Mouse (Mus musculus): ENCODE data around the gene Timm13. TPM values are rescaled to one million over a fixed set of nuclear protein-coding genes. Genes with fewer than 3 reads are reported as not detected.

The Timm13 gene
- polyA plus RNA-seq, 1 experiment: 199 TPM

DNA sequence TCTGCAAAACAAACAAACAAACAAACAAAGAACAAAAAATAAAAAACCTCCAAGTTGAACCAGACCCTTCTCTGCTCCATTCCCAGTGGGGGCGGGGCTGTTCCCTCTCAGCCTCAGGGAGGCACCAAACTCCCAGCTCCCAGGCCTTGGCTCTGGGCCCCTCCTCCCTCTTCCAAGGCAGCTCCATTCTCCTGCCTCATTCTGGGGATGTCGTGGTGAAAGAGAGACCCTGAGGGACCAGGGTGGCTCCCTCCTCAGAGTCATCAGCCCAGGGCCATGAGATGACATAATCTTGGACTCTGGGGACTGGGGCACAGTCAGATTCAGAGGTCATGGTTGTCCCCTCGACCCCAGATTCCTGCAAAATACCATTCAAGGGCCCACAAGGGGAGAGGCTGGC lies 24.2 kb downstream of the Timm13 start:
- WGBS: 29% methylated on average over 3 of the region's 3 CpGs
- DNase-seq (ENCODE audit: low read depth, low spot score): no peak

DNA sequence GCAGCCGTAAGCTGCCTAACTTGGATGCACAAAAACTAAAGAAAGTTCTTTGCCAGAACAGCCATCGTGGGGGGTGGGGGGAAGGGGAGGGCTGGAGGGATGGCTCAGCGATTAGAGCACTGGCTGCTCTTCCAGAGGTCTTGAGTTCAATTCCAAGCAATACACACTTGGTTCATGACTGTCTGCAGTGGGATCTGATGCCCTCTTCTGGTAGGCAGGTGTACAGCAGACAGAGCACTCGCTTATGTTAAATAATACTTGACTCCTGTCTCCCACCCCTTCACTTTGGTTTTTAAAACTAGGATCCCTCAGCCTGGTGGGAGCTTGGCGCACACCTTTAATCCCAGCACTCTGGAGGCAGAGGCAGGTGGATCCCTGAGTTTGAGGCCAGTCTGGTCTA lies 24.7 kb downstream of the Timm13 start:
- 26% methylated on average over 5 of the region's 5 CpGs for WGBS
- no peak for DNase-seq (ENCODE audit: low read depth, low spot score)

DNA sequence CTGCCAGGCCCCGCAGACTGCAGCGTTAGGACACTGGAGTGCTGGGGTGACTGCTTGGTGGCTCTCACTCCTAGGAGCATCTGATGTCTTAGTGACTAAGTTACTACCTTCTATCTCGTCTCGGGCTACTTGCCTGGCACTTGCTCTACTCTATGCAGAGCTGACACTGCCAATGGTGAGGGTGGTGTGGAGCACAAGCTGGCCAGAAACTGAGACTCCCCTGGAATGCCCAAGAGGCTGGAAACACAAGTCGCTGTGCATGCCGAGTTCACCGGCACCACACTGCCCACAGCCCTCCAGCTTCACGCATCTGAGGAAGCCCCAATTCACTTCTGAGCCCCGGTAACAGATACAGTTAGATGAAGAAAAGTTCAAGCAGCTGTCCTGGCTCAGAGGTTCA lies 26.7 kb downstream of the Timm13 start:
- DNase-seq (ENCODE audit: low read depth, low spot score): no peak
- WGBS: 77% methylated on average over 9 of the region's 9 CpGs

- DNase-seq (ENCODE audit: low read depth, low spot score): no peak
- 17% methylated on average over 9 of the region's 9 CpGs for WGBS
Observed at GRCm38 (mm10) chr10:80871581-80871980, 29.2 kb downstream of the Timm13 start, which contains the start of gene Tmprss9. Tmprss9 (plus strand) TSS chr10:80871848.

GRCm38 (mm10) chr10:80870993-80871392 lies 29.8 kb downstream of the Timm13 start:
- 34% methylated on average over 3 of the region's 6 CpGs for WGBS

GRCm38 (mm10) chr10:80864446-80864845 lies 36.3 kb downstream of the Timm13 start:
- WGBS: 89% methylated on average over 16 of the region's 16 CpGs
- no peak for DNase-seq (ENCODE audit: low read depth, low spot score)

More at GRCm38 (mm10) chr10:80870993-80871392, 29.8 kb downstream of the Timm13 start:
- DNase-seq (ENCODE audit: low read depth, low spot score): no peak

DNA sequence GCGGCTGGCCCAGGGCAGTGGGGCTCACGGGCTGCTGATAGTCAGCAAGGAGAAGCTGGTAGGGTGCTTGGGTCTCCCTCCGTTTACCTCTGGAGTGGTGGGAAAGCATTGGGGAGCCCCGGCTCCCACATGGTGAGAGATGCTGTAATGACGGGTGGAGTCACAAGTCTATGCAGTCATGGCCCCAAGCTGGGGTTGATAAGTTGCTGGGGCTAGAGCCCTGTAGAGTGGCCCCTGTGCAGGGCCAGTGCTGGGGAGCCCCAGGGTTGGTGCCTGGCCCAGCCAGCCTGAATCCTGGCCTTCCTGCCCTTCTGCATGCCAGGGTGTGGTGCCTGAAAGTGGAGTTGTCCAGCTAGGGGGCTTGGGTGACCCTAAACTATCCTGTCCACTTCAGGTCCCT lies 38.5 kb downstream of the Timm13 start:
- 92% methylated on average over 5 of the region's 5 CpGs for WGBS
- DNase-seq (ENCODE audit: low read depth, low spot score): no peak

GRCm38 (mm10) chr10:80858350-80858935 lies 42.3 kb downstream of the Timm13 start:
- 80% methylated on average over 7 of the region's 7 CpGs for WGBS
- DNase-seq (ENCODE audit: low read depth, low spot score): no peak

DNA sequence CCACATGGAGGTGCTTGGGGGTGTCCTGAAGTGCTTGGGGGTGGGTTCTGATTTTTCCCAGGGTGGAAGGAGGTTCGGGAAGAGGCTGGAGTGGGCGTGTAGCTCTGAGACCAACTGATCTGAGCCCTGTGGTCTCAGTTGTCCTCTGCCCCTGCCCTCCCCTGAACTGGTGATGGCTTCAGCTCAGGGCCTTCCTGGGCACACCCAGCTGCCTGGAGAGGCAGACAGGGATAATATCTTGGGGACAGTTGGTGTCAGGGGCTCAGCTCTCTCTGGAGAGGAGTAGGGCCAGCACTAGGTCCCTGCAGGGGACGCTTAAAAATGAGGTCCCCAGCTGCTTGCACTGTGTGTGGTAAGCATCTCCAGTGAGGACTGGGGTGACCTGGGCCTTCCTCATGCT lies 42.9 kb downstream of the Timm13 start:
- no peak for DNase-seq (ENCODE audit: low read depth, low spot score)
- WGBS: 79% methylated on average over 3 of the region's 3 CpGs

DNA sequence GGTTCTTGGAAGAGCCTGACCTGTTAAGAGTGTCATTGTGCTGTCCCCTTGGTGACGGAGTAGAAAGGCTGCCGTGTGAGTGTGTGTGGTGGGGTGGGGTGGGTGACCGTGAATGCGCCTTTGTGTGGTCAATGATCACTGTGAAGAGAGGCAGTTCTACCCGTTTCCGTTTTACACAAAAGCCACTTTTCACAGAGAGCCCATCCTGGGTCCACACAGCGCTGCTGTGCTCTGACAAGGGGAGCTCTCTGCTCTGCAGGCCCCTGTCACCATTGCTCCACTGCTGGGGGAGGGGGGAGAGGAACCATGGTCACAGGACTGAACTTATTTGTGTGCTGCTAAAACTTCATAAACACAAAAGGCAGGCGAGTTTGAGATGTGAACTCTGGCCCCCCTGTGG lies 43.4 kb downstream of the Timm13 start:
- no peak for DNase-seq (ENCODE audit: low read depth, low spot score)
- WGBS: 70% methylated on average over 8 of the region's 8 CpGs

DNA sequence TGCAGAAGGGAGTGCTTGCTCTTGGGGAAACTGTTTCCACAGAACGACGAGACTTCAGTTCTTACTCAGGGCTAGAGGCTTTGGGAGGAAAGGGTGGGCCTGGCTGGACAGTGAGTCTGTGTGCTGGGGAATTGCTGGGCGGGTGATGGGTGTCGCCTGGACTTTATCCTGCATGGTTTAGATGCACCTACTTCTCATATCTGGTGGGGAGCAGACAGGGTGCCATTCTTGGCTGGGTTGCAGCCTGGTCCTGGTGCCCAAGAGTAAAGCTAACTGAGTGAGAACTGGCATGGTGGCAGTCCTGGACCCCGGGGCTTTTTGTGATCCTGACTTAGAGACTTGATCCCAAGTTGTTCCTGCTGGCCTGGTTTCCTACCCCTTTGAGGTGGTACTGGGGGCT lies 43.9 kb downstream of the Timm13 start:
- no peak for DNase-seq (ENCODE audit: low read depth, low spot score)

GRCm38 (mm10) chr10:80856267-80856666 lies 44.5 kb downstream of the Timm13 start:
- WGBS: 49% methylated on average over 3 of the region's 3 CpGs
- no peak for DNase-seq (ENCODE audit: low read depth, low spot score)

More for the DNA sequence above, 43.9 kb downstream of the Timm13 start:
- 55% methylated on average over 5 of the region's 5 CpGs for WGBS

DNA sequence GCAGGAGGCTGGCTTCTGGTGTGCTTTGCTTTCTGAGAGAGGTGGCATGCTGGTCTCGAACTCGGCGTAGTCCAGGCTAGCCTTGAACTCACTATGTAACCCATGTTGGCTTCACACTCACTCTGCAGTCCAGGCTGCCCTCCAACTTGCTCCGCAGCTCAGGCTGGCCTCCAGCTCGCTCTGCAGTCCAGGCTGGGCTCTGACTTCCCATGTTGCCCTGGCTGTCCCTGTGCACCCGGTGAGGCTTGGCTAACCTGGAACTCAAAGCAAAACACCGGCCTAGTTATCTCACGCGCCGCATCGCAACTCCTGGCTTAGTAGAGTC lies 45.1 kb downstream of the Timm13 start:
- no peak for DNase-seq (ENCODE audit: low read depth, low spot score)
- 9% methylated on average over 11 of the region's 11 CpGs for WGBS

DNA sequence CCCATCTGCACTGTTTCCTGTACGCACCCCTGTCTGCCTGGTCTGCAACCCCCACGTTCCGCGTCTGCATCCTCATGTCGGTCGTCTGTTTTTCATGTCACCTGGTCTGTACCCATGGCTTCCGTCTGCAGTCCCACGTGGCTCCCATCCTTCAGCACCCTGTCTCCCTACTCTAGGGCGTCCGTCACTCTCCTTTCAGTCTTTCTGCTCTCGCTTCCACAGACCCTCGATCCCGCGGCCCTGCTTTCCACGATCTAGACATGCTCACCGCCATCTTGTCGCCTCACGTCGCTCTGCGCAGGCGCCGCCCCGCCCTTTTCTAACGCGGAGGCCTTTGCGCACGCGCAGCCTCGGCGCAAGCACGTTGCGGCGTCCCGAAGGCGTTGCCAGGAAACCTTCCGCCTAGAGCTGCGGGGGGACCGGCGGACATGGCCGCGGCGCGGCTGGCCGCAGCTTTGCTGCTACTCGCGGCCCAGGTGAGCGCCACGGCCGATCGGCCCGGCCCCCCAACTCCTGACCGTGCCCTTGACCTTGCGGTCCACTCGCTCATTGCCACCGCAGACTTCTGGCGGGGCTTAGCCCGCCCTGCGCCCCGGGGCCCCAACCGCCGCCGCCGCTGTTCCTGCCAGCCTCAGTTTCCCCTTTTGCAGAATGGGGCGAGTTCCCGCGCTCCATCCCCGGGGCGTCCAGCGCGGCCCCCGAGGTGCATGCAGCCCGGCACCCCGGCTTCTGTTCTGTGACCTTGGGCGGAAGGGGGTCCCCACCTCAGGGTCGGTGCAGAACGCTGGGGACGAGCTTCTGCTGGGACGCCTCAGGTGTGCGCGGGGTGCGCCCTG lies 45.6 kb downstream of the Timm13 start, which contains the start of the genes Lsm7 and Sppl2b:
Gene Lsm7, minus strand, starts transcription at position 297 of the 836 bp plus-strand sequence.
Gene Sppl2b, plus strand, starts transcription at position 363 of the 836 bp plus-strand sequence.
- under 1% methylated on average over 81 of the region's 81 CpGs for WGBS
- peak; percentile 62 for DNase-seq (ENCODE audit: low read depth, low spot score)

Other genes with a start within 250 kb of the Timm13 start
- gene Btbd2, start 243.9 kb downstream of the Timm13 start, polyA plus RNA-seq (2012; rRNA removed): 49.0 and 56.2 TPM in 2 replicates
- gene Mknk2, start 222.9 kb downstream of the Timm13 start, polyA plus RNA-seq (2012; rRNA removed): 112 and 121 TPM in 2 replicates
- gene Mob3a, start 199.0 kb downstream of the Timm13 start, polyA plus RNA-seq (2012; rRNA removed): 39.2 and 40.8 TPM in 2 replicates
- gene Izumo4, start 198.8 kb downstream of the Timm13 start, polyA plus RNA-seq (2012; rRNA removed): 22.8 and 30.0 TPM in 2 replicates
- gene Ap3d1, start 158.7 kb downstream of the Timm13 start, polyA plus RNA-seq (2012; rRNA removed): 75.1 and 109 TPM in 2 replicates
- 20.0 and 29.6 TPM in 2 replicates for gene Dot1l, start 145.8 kb downstream of the Timm13 start, polyA plus RNA-seq (2012; rRNA removed)
- gene Sf3a2, start 102.8 kb downstream of the Timm13 start, polyA plus RNA-seq (2012; rRNA removed): 26.8 and 30.3 TPM in 2 replicates
- 50.7 and 54.0 TPM in 2 replicates for gene Plekhj1, start 102.3 kb downstream of the Timm13 start, polyA plus RNA-seq (2012; rRNA removed)
- 0.63 and 0.96 TPM in 2 replicates for gene Amh, start 95.7 kb downstream of the Timm13 start, polyA plus RNA-seq (2012; rRNA removed)
- gene Jsrp1, start 87.5 kb downstream of the Timm13 start, polyA plus RNA-seq (2012; rRNA removed): not detected in 2 replicates
- gene Oaz1, start 74.3 kb downstream of the Timm13 start, polyA plus RNA-seq (2012; rRNA removed): 980 and 1,000 TPM in 2 replicates
- gene Lingo3, start 56.9 kb downstream of the Timm13 start, polyA plus RNA-seq (2012; rRNA removed): 0.04 and 0.05 TPM in 2 replicates
- 114 and 134 TPM in 2 replicates for gene Lsm7, start 45.8 kb downstream of the Timm13 start, polyA plus RNA-seq (2012; rRNA removed)
- gene Sppl2b, start 45.7 kb downstream of the Timm13 start, polyA plus RNA-seq (2012; rRNA removed): 48.4 and 72.7 TPM in 2 replicates
- gene Tmprss9, start 29.1 kb downstream of the Timm13 start, polyA plus RNA-seq (2012; rRNA removed): 0.21 and 0.32 TPM in 2 replicates
- 26.1 and 34.1 TPM in 2 replicates for gene Lmnb2, start 17.3 kb upstream of the Timm13 start, polyA plus RNA-seq (2012; rRNA removed)
- 18.3 and 23.8 TPM in 2 replicates for gene Gadd45b, start 29.1 kb upstream of the Timm13 start, polyA plus RNA-seq (2012; rRNA removed)
- 0.83 and 1.1 TPM in 2 replicates for gene Gng7, start 114.0 kb upstream of the Timm13 start, polyA plus RNA-seq (2012; rRNA removed)
- 0.22 and 0.36 TPM in 2 replicates for gene Diras1, start 124.7 kb upstream of the Timm13 start, polyA plus RNA-seq (2012; rRNA removed)
- gene Slc39a3, start 136.5 kb upstream of the Timm13 start, polyA plus RNA-seq (2012; rRNA removed): 26.3 and 26.5 TPM in 2 replicates
- 143 and 164 TPM in 2 replicates for gene Sgta, start 159.2 kb upstream of the Timm13 start, polyA plus RNA-seq (2012; rRNA removed)
- 31.5 and 36.1 TPM in 2 replicates for gene Thop1, start 169.1 kb upstream of the Timm13 start, polyA plus RNA-seq (2012; rRNA removed)
- 38.1 and 162 TPM in 2 replicates for gene Creb3l3, start 197.9 kb upstream of the Timm13 start, polyA plus RNA-seq (2012; rRNA removed)
- 212 and 265 TPM in 2 replicates for gene Map2k2, start 204.9 kb upstream of the Timm13 start, polyA plus RNA-seq (2012; rRNA removed)
- 47.6 and 80.0 TPM in 2 replicates for gene Zbtb7a, start 234.3 kb upstream of the Timm13 start, polyA plus RNA-seq (2012; rRNA removed)